ENCODE assay signal across 8 mouse cellular contexts in the genomic region with DNA sequence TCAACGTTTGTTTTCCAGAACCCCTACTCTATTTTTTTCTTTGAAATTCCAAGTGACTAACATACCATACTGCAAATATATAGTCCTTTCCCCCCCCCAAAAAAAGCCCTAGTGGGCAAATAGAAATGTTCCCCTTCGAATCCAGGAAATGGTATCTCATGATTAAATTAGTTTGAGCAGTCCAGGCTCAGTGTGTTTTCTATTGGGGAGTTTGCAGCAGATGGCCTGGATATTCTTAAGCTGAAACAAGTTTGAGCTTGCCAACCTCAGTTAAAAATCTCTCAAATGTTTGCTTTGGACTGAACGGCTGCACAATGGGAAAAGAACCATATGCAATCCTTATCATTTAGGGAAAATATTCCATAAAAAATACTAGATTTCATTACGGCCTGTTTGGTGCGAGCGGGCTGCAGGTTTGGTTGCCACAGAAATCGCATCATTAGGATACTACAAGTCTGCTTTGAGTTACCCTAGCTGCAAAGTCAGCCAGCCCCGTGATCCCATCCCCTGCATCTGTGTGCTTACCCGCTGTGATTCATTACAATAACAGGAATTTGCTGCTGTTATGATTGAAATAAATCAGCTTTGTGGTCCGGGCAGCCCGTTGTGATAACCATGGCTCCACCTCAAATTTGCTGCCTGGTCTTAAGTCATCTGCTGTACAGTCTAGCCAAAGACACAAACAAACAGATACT.
A peak's percentile ranks its signal among the peaks of the same experiment; 100 is the strongest.
DNase-seq lines count a peak whose midpoint lies in the region; ATAC-seq and TF ChIP-seq lines count a peak whose summit lies in the region.
"Had no signal": no experiment of that assay in that cellular context is flagged by ENCODE, and none has a peak within 500 bp of the region (broad histone marks: within the 10 kb centered on the region; RNA-seq: fewer than 3 reads in every experiment).

No protein-coding gene starts in this region.

- peaks cover 35% of the 10 kb centered on the region for H3K4me1 ChIP-seq in embryonic facial prominence, embryonic 15.5 days
- H3K4me1 ChIP-seq in limb, embryonic 12.5 days (replicated peaks) = peaks cover 36% of the 10 kb centered on the region

- H3K27me3 ChIP-seq in embryonic facial prominence, embryonic 15.5 days = no peaks in the 10 kb centered on the region
- H3K27me3 ChIP-seq in limb, embryonic 12.5 days = no peaks in the 10 kb centered on the region

- H3K9me3 ChIP-seq in embryonic facial prominence, embryonic 15.5 days (replicated peaks) = no peaks in the 10 kb centered on the region
- no peaks in the 10 kb centered on the region for H3K9me3 ChIP-seq in limb, embryonic 12.5 days

- 0 out of 2 replicates have a peak overlapping the region, but pooled peaks have one; percentile 17 for H3K4me2 ChIP-seq in embryonic facial prominence, embryonic 15.5 days (replicated peaks)
- H3K4me2 ChIP-seq in limb, embryonic 12.5 days = no peak overlapping the region

- peak overlapping the region; percentile 6; the same call in 1 of the 2 replicates for H3K27ac ChIP-seq in left cerebral cortex, adult 2 months
- H3K27ac ChIP-seq in embryonic facial prominence, embryonic 15.5 days (replicated peaks) = peak overlapping the region; percentile 63
- 0 out of 2 replicates have a peak overlapping the region, but pooled peaks have one; percentile 41 for H3K27ac ChIP-seq in limb, embryonic 12.5 days

- H3K36me3 ChIP-seq in embryonic facial prominence, embryonic 15.5 days = no peaks in the 10 kb centered on the region
- H3K36me3 ChIP-seq in limb, embryonic 12.5 days = no peaks in the 10 kb centered on the region

- intact Hi-C loops in left cerebral cortex, adult 2 months (cut with DNase I) = no loop called here
- intact Hi-C loops in left cerebral cortex, postnatal 14 days (cut with DNase I) = no loop called here

- H3K9ac ChIP-seq in embryonic facial prominence, embryonic 15.5 days = no peak overlapping the region
- no peak overlapping the region for H3K9ac ChIP-seq in limb, embryonic 12.5 days (replicated peaks)

- H3K4me3 ChIP-seq in left cerebral cortex, adult 2 months = no peak overlapping the region
- H3K4me3 ChIP-seq in embryonic facial prominence, embryonic 15.5 days (replicated peaks) = no peak overlapping the region
- H3K4me3 ChIP-seq in limb, embryonic 12.5 days (replicated peaks) = no peak overlapping the region

- no peak for DNase-seq in left cerebral cortex, adult 2 months (ENCODE audit: extremely low spot score in 1 of 2, low spot score in 2 of 2)
- DNase-seq in left cerebral cortex, postnatal 14 days (ENCODE audit: low spot score in 2 of 2) = no peak
- peak; percentile 58 for DNase-seq in brain, adult 2 months (ENCODE audit: low read depth, low spot score)
- DNase-seq in lung, postnatal 25 days (ENCODE audit: low spot score) = no peak

- TF ChIP-seq CTCF in left cerebral cortex, adult 2 months (IDR thresholded peaks at IDR 0.05) = no peak; the same call in 1 of the 2 replicates

- WGBS in embryonic facial prominence, embryonic 15.5 days = 25% methylated on average over 11 of the region's 11 CpGs
- 44% methylated on average over 11 of the region's 11 CpGs for WGBS in limb, embryonic 12.5 days

- ATAC-seq in embryonic facial prominence, embryonic 15.5 days (ENCODE audit: insufficient number of reproducible peaks, low FRiP score, low TSS enrichment, low read depth) = peak; percentile 49
- no peak for ATAC-seq in limb, embryonic 12.5 days (ENCODE audit: insufficient number of reproducible peaks, insufficient read depth, low FRiP score, low TSS enrichment, low read depth)
- ATAC-seq in erythroid progenitor cell, adult 5-6 weeks (replicated peaks; ENCODE audit: low FRiP score, poor library complexity, severe bottlenecking) = no peak
- ATAC-seq: activated CD4-positive, CD25-positive, alpha-beta regulatory T cell, adult 4 months had no signal

Comparison
In these comparisons a context has a peak if more than half of its experiments do, and no peak if none do; other contexts are left out.
1. H3K27ac ChIP-seq: peak in every context shown above with its lines; median percentile 63 in embryonic facial prominence, embryonic 15.5 days; 41 in limb, embryonic 12.5 days; 6 in left cerebral cortex, adult 2 months.